Mouse (Mus musculus): ENCODE measurements at regions not wholly inside any gene's neighbourhood (a gene's known extent, or its start where the extent isn't known, plus 50 kb on each side); places are given as distances from the start of the nearest gene placed in this dataset.
"Not testable (repeated sequence)": the region's sequence is repeated elsewhere in the genome, so short reads cannot be mapped to it uniquely, and the experiment has no call there.

GRCm38 (mm10) chr13:13888847-13889246 is 65.4 kb upstream of the B3galnt2 start:
- not testable (repeated sequence) for DNase-seq (ENCODE audit: low read depth, low spot score)

- peak; percentile 99 for DNase-seq (ENCODE audit: low read depth, low spot score)
These were observed 64.8 kb upstream of the B3galnt2 start for GRCm38 (mm10) chr13:13889297-13890120.

- peak; percentile 71 for DNase-seq (ENCODE audit: low read depth, low spot score)
These were observed 52.1 kb upstream of the B3galnt2 start for GRCm38 (mm10) chr13:13902186-13902585.
